Mouse (Mus musculus): Measurements from ENCODE around the gene Mical3. TPM values are rescaled to one million over a fixed set of nuclear protein-coding genes. Genes with fewer than 3 reads are reported as not detected.

The Mical3 gene
- 10 to 100 TPM; 45.6 to 53.0 TPM for total RNA-seq (2021)
- long read RNA-seq, experiment 1, partial matches to known transcripts = 1 of 5 reads
- long read RNA-seq, experiment 1, other reads (novel, unspliced or antisense) = 4 of 5 reads
- long read RNA-seq, experiment 2, full-length matches to known transcripts = 2 of 18 reads
- long read RNA-seq, experiment 2, partial matches to known transcripts = 3 of 18 reads
- long read RNA-seq, experiment 2, other reads (novel, unspliced or antisense) = 13 of 18 reads

DNA sequence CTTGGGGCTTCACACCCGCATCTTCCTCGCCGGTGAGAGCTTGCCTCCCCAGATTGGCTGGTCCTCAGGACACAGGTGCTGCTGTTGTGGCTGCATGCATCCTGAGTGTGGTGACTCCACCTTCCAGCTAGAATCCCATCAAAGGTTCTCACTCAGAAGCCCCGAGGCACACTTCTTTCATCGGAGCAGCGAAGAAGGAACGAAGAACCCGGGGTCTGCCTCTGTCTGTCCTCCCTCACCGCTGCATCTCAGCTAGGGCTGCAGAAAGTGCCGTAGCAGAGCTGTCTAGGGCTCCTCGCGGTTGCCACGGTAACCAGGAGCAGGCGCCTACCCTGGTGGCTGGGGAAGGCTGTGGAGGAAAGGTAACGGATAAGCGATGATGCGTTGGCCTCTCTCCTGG lies at the start of gene Mical3:
Mical3 (minus strand) TSS at position 227 of the 400 bp plus-strand sequence.
- no peak for DNase-seq
- intact Hi-C loops (cut with DNase I; ENCODE audit: low total_unique reads) = loop anchor here (5.0 kb wide), 1 partner anchor 158 kb away; no protein-coding TSS in a partner anchor

DNA sequence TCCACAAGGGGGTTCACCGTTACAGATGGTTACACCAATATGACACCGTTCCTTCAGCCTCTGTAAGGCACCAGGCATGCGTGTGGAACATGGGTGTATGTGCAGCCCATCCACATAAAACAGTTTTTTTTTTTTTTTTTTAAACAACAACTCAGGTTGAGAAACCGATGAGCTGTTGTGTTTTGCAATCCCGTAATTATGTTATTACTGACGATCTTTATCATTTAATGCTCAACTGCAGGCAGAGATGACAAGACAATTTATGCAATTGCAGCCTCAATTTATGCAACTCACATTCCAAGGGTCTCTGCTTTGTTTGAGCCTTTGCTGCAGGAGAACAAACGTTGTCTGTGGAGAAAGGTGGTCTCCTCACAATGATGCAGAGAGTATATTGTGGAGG lies 49.0 kb upstream of the Mical3 start:
- intact Hi-C loops (cut with DNase I; ENCODE audit: low total_unique reads) = loop anchor here (5.0 to 10.0 kb wide), 2 partner anchors 85 to 278 kb away; no protein-coding TSS in a partner anchor
- no peak for DNase-seq

GRCm38 (mm10) chr6:121178700-121179358 lies 48.0 kb upstream of the Mical3 start:
- intact Hi-C loops (cut with DNase I; ENCODE audit: low total_unique reads) = loop anchor here (5.0 kb wide), 1 partner anchor 277 kb away; no protein-coding TSS in a partner anchor
- no peak for DNase-seq

GRCm38 (mm10) chr6:121177118-121177708 lies 46.4 kb upstream of the Mical3 start:
- intact Hi-C loops (cut with DNase I; ENCODE audit: low total_unique reads) = loop anchor here (2.0 to 5.0 kb wide), 2 partner anchors 204 to 275 kb away; no protein-coding TSS in a partner anchor
- no peak for DNase-seq

- DNase-seq = no peak
- intact Hi-C loops (cut with DNase I; ENCODE audit: low total_unique reads) = loop anchor here (2.0 to 5.0 kb wide), 2 partner anchors 204 to 274 kb away; no protein-coding TSS in a partner anchor
Measured at GRCm38 (mm10) chr6:121176731-121177098, 45.9 kb upstream of the Mical3 start.

GRCm38 (mm10) chr6:121176011-121176730 lies 45.4 kb upstream of the Mical3 start:
- DNase-seq = no peak
- intact Hi-C loops (cut with DNase I; ENCODE audit: low total_unique reads) = loop anchor here (2.0 to 5.0 kb wide), 2 partner anchors 203 to 274 kb away; no protein-coding TSS in a partner anchor

GRCm38 (mm10) chr6:121174761-121175160 lies 44.0 kb upstream of the Mical3 start:
- intact Hi-C loops (cut with DNase I; ENCODE audit: low total_unique reads) = loop anchor here (5.0 kb wide), 1 partner anchor 272 kb away; no protein-coding TSS in a partner anchor
- DNase-seq = no peak

DNA sequence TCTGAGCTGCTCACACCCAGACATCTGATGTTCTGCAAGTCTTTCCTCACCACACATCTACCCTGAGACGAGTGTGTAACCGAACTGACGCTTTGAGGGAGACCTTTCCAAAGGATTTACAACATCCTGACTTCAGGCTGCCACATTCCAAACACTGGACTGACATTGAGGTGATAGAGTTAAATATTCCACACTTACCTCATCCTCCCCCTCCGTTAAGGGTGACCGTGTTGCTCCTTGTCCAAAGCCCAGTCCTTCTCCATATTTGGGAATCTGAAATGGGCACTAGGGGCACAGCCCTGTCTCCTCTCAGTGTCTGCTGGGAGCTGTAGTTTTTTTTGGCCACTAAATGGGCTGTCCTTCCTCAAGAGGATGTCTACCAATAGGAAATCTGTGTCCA lies 42.7 kb upstream of the Mical3 start:
- intact Hi-C loops (cut with DNase I; ENCODE audit: low total_unique reads) = no loop called here

DNA sequence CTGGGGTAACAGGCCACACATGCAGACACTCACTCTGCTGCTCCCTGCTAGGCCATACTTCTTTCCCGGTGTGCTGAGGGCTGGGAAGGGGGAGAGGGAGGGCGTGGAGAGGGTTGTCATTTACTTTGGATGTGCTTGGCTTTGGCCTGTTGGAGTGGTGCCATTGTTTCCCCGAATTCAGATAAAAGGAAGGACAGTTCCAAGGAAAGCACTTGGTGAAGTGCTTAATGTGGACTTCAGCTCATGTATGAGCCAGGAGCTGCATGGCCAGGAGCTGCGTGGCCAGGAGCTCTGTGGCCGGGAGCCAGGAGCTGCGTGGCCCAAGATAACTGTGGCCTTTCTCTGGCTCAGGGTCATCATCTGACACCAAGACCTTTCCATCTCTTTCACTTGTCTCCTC lies 40.3 kb upstream of the Mical3 start:
- intact Hi-C loops (cut with DNase I; ENCODE audit: low total_unique reads) = no loop called here
- DNase-seq = no peak

More for the DNA sequence above, 42.7 kb upstream of the Mical3 start:
- no peak for DNase-seq

- intact Hi-C loops (cut with DNase I; ENCODE audit: low total_unique reads) = no loop called here
- no peak for DNase-seq
Measured at GRCm38 (mm10) chr6:121167381-121167975, 36.7 kb upstream of the Mical3 start.

DNA sequence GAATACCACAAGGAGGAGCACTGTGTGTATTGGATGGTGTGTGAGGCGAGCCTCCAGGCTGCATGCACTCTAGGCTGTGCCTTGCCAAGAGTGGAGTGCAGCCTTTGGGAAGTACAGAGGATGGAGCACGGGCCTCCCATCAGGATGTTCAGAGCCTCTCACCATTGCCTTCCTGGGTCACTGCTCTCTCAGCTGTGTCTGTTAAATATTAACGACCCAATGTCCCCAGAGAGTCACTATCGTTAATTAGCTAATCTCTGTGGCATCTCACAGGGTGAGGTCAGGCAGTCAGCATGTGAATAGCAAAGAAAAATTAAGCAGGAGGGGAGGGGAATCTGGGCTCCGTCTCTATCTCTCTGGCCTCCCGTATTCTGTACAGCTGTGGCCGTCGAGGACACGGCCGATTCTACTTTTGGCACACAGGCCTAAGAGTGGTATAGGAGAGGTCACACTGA lies 35.3 kb upstream of the Mical3 start:
- no peak for DNase-seq
- intact Hi-C loops (cut with DNase I; ENCODE audit: low total_unique reads) = no loop called here

DNA sequence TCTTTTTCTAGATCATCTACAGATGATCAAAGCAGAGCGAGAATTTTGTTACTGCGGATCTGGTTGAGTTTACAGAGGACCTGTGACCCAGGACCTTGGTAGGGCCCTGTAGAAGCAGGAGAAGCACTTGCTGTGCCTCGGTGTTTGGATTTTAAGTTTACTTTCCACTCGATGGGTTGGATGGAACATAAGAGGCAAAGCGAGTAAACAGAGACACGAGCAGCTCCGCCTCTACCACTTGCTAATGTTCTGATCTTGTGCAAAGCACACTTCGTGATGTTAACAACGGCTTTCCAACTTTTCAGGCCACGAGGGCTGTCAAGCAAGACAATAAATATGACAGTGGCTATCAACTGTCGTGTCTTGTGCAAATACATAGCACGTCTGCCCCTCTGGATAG lies 31.8 kb upstream of the Mical3 start:
- intact Hi-C loops (cut with DNase I; ENCODE audit: low total_unique reads) = no loop called here
- no peak for DNase-seq

GRCm38 (mm10) chr6:121160126-121160525 lies 29.3 kb upstream of the Mical3 start:
- no peak for DNase-seq
- intact Hi-C loops (cut with DNase I; ENCODE audit: low total_unique reads) = no loop called here

- intact Hi-C loops (cut with DNase I; ENCODE audit: low total_unique reads) = no loop called here
- DNase-seq = no peak
Measured at GRCm38 (mm10) chr6:121159616-121160015, 28.8 kb upstream of the Mical3 start.

GRCm38 (mm10) chr6:121156030-121156429 lies 25.2 kb upstream of the Mical3 start:
- intact Hi-C loops (cut with DNase I; ENCODE audit: low total_unique reads) = no loop called here
- DNase-seq = peak; percentile 28

DNA sequence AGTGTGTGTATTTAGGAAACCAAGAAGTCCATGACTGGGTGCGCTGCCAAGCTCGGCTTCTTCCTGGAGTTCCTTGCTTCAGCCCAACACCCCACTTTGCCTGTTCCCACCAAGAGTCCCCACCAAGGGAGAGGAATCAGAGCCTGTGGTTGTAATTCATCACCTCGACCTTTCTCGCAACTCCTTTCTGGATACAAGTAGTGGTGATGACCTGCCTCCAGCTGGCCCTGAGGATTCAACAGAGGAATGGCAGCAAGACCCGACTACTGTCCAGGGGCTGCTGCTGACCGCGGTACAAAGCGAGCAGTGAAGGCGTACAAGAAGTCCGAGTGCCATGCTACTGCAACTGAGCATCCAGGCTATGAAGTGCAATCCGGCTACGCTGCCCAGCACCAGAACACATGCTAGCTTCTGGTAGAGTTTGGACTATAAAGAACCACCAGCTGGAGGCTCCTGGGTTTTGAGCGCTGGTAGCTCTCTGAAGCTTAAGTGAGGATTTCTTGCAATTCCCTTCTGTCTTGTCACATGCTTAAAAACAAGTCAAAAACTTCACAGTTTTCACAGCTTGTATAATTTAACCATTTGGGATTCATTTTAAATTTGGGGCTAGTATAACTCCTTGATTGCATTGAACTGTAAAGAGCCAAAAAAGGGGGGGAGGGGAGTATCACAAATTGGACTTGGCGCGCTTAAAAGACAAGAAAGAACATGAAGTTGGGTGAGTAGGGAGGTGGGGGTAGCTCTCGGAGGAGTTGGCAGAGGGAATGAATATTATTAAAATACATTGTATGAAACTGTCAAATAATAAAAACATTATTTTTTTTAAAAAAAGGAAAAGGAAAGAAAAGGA lies 23.9 kb upstream of the Mical3 start:
- no peak for DNase-seq

GRCm38 (mm10) chr6:121153177-121153576 lies 22.4 kb upstream of the Mical3 start:
- no peak for DNase-seq
- intact Hi-C loops (cut with DNase I; ENCODE audit: low total_unique reads) = no loop called here

More for the DNA sequence above, 23.9 kb upstream of the Mical3 start:
- intact Hi-C loops (cut with DNase I; ENCODE audit: low total_unique reads) = no loop called here

DNA sequence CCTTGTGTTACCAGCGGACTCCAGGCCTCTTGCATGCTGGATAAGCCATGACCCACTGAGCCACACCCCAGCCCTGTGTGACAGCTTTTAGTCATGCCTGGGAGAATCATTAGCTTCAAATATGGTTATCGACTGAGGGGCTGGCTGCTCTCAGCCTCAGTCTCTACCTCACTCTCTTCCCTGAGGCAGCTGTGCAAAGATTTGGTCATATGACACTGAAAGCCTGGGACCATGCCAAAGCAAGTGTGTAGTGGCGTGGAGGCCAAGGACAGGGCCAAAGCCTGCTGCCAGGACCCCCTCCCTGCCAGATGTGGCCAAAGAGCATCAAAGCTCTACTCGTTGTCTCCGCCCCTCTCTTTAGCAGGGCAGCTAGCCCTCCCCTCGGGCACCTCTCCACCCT lies 20.9 kb upstream of the Mical3 start:
- DNase-seq = peak; percentile 78
- intact Hi-C loops (cut with DNase I; ENCODE audit: low total_unique reads) = no loop called here

Data from gastrocnemius, postnatal 14 days (tissue).